Mouse (Mus musculus) midbrain, embryonic 14.5 days (tissue): Measurements from ENCODE around the gene Sorcs2. TPM values are rescaled to one million over a fixed set of nuclear protein-coding genes. Genes with fewer than 3 reads are reported as not detected.

Source experiments
- ATAC-seq: fragments of 200-750 bp; cut with Nextera tagmentation; 2 replicates; pipeline ENCODE4 v1.8.0; 2017; ENCODE audit warnings: moderate number of reproducible peaks, moderate library complexity; ENCODE audit not compliant: low FRiP score, low TSS enrichment
- DNase-seq: peaks from one replicate; pipeline ENCODE4 v3.0.0-alpha.2; 2015
- H3K27ac ChIP-seq: fragments of 300-500 bp; sonication (generic); replicated peaks from 2 replicates; pipeline ENCODE4 v1.5.1; 2014; ENCODE audit warnings: mild to moderate bottlenecking, low read depth, low read length, moderate library complexity
- H3K27me3 ChIP-seq: fragments of 300-500 bp; sonication (generic); 2 replicates; pipeline ENCODE4 v1.6.1; 2014; ENCODE audit warnings: low read length, control low read depth, mixed read lengths; ENCODE audit not compliant: control insufficient read depth, insufficient read depth
- H3K36me3 ChIP-seq: fragments of 300-500 bp; sonication (generic); 2 replicates; pipeline ENCODE4 v1.6.1; 2014; ENCODE audit warnings: low read length, control low read depth; ENCODE audit not compliant: control insufficient read depth, insufficient read depth
- H3K4me1 ChIP-seq: fragments of 300-500 bp; sonication (generic); 2 replicates; pipeline ENCODE4 v1.6.1; 2014; ENCODE audit warnings: mild to moderate bottlenecking, antibody characterized with exemption, low read length, control low read depth; ENCODE audit not compliant: control insufficient read depth, insufficient read depth
- H3K4me2 ChIP-seq: fragments of 300-500 bp; sonication (generic); 2 replicates; pipeline ENCODE4 v1.6.1; 2014; ENCODE audit warnings: mild to moderate bottlenecking, low read length, moderate library complexity
- H3K4me3 ChIP-seq: fragments of 300-500 bp; sonication (generic); replicated peaks from 2 replicates; pipeline ENCODE4 v1.5.1; 2014; ENCODE audit warnings: low read depth, low read length
- H3K9ac ChIP-seq: fragments of 300-500 bp; sonication (generic); replicated peaks from 2 replicates; pipeline ENCODE4 v1.6.1; 2014; ENCODE audit warnings: mild to moderate bottlenecking, low read length, moderate library complexity
- H3K9me3 ChIP-seq: fragments of 300-500 bp; sonication (generic); 2 replicates; pipeline ENCODE4 v1.6.1; 2016; ENCODE audit warnings: low read length, control low read depth, mixed read lengths; ENCODE audit not compliant: control insufficient read depth
- WGBS: fragments of 180-500 bp; shearing (Covaris S2); extraction: QIAGEN DNeasy Blood & Tissue Kit; methylation state at CpG from one replicate; pipeline ENCODE4 v1.1.7; 2014; 5-methylcytosine and 5-hydroxymethylcytosine counted together
- polyA plus RNA-seq: library from polyadenylated mRNA; unstranded; fragments of >200 nt; fragmentation: Nextera tagmentation; extraction: Ambion mirVana; gene quantifications from 2 replicates; pipeline ENCODE4 v1.2.1, GENCODE M21; 2014

The Sorcs2 gene
- polyA plus RNA-seq = 14.5 and 15.1 TPM in 2 replicates

DNA sequence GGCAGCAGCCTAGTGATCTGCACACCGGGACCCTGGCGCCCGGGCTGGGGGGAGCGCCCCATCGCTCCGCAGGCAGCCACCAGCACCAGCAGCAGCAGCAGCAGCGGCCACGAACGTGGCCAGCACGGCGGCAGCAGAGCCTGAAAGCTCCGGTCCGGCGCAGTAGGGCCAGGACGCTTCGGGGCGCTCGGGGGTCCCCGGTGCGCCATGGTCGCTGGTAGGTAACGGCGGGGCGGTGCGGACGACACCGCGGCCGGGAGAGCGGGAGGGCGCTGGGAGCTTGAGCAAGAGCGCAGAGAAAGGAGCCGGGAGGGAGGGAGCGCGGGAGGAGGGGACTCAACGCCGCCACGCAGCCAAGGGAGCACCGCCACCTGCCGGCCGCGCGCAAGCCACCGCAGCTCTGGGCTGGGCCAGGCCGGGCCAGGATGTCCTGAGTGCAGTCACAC is at the start of gene Sorcs2:
Sorcs2 (minus strand) TSS at position 303 of the 446 bp plus-strand sequence.
- Histone ChIP-seq H3K27ac (peak within 1 kb of the TSS; percentile 70), H3K27me3 (no peaks in the 10 kb centered on the region), H3K9ac (peak within 1 kb of the TSS; percentile 91), H3K36me3 (no peaks in the 10 kb centered on the region), H3K4me2 (peak within 1 kb of the TSS; percentile 88), H3K9me3 (no peaks in the 10 kb centered on the region), H3K4me1 (peaks cover 28% of the 10 kb centered on the region), H3K4me3 (peak within 1 kb of the TSS; percentile 79)
- DNase-seq = peak; percentile 95
- under 1% methylated on average over 45 of the region's 45 CpGs for WGBS
- peak; percentile 86 for ATAC-seq

DNA sequence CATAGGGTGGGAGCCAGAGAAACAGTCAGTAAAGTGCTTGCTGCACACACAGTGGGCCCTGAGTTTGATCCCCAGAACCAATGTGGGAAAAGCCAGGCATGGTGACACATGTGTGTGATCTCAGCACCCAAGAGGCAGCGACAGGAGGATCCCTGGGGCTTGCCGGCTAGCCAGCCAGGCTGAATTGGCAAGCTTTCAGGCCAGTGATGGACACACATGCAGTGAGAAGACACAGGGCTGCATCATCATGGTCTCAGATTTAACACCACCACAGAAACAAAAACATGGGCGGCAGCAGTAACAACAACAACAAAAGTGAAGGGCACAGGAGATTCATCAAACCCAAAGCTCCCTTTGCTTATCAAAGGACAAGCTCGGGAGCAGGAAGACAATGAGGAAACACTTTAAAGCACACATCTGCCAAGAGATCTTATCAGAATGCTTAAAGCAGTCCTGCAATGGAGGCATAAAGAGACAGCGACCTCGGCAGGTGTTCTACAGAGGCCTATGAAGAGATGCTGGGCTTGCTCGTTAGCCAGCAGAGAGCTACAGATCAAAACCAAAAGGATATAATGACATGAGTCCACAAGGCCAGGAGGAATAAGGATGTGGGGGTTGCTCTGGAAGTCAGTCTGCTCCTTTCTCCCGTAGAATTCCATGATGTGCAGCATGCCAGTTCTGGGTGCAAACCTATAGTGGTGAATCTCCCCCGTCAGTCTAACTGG is 48.4 kb upstream of the Sorcs2 start:
- Histone ChIP-seq H3K4me3 (no peak overlapping the region), H3K4me1 (0 out of 2 replicates have a peak, but pooled peaks cover 5% of the 10 kb centered on the region), H3K27me3 (no peaks in the 10 kb centered on the region), H3K9me3 (no peaks in the 10 kb centered on the region), H3K4me2 (no peak overlapping the region), H3K9ac (no peak overlapping the region), H3K27ac (peak overlapping the region; percentile 37; the same call in 1 of the 2 replicates), H3K36me3 (no peaks in the 10 kb centered on the region)
- DNase-seq = peak; percentile 23
- no peak for ATAC-seq
- WGBS = 42% methylated on average over 9 of the region's 9 CpGs

DNA sequence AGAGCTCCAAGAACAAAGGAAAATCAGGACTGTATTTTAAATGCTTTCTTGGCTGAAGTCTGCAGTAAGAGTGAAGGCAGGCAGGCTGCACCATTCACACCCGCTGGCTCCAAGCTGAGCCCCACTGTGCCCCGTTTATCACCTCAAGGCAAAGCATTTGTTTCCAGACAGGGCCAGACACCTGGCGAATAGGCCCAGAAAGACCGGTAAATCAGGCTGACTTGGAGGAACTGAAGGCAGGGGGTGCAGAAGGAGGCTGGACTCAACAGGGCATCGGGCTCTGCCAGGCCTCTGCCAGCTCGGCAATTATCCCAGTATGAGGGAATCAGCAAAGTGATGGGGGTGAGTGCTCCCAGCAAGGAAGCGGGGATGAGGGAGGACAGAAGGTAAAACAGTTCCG is 47.1 kb upstream of the Sorcs2 start:
- H3K9me3 ChIP-seq = no peaks in the 10 kb centered on the region
- no peaks in the 10 kb centered on the region for H3K36me3 ChIP-seq
- H3K4me3 ChIP-seq = no peak overlapping the region
- H3K4me1 ChIP-seq = 0 out of 2 replicates have a peak, but pooled peaks cover 5% of the 10 kb centered on the region
- no peak overlapping the region for H3K27ac ChIP-seq
- ATAC-seq (no peak), DNase-seq (no peak)
- H3K9ac ChIP-seq = no peak overlapping the region
- WGBS = 42% methylated on average over 8 of the region's 8 CpGs
- no peaks in the 10 kb centered on the region for H3K27me3 ChIP-seq
- H3K4me2 ChIP-seq = no peak overlapping the region

DNA sequence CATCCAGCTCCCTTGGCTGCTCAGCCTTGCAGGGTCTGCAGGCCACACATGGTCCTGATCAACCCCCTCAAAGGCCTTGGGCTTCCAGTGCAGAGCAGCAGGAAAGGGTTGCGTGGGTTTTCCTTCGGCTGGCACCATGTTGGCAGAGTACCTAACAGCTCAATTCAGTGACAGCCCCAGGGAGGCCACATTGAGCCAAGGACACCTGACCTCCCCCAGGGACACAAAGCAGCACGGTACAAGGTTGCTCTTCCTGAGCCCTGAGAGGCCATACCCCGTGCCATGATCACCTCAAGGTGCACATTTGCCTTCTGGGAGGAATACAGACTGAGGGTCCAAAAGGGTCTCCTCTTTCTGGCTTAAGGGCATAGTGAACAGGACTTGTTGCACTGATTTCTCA is 46.7 kb upstream of the Sorcs2 start:
- Histone ChIP-seq H3K4me3 (no peak overlapping the region), H3K4me2 (no peak overlapping the region), H3K9ac (no peak overlapping the region), H3K27ac (no peak overlapping the region), H3K36me3 (no peaks in the 10 kb centered on the region), H3K4me1 (0 out of 2 replicates have a peak, but pooled peaks cover 5% of the 10 kb centered on the region), H3K27me3 (no peaks in the 10 kb centered on the region), H3K9me3 (no peaks in the 10 kb centered on the region)
- DNase-seq (no peak), ATAC-seq (no peak)
- WGBS = 66% methylated on average over 4 of the region's 4 CpGs

DNA sequence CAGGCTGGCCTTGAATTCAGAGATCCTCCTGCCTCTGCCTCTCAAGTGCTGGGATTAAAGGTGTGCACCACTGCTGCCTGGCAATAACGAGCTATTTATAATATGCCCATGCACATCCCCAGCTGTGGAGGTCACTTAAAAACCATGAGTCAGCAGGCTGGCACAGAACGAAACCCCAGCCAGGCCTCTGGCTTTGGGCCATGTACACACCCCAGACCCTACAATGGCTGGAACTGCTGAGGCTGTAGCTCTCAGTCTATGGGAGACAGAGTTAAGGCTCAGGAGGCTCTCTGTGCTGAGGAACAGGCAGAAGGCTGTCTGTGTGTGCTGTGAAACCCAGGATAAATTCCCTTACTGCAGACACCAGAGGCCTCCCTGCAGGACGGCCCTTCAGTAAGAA is 42.8 kb upstream of the Sorcs2 start:
- 72% methylated on average over 3 of the region's 3 CpGs for WGBS
- H3K4me1 ChIP-seq = no peaks in the 10 kb centered on the region
- H3K36me3 ChIP-seq = no peaks in the 10 kb centered on the region
- DNase-seq (no peak), ATAC-seq (no peak)
- H3K9me3 ChIP-seq = no peaks in the 10 kb centered on the region
- no peak overlapping the region for H3K9ac ChIP-seq
- H3K27ac ChIP-seq = no peak overlapping the region
- H3K4me3 ChIP-seq = no peak overlapping the region
- no peak overlapping the region for H3K4me2 ChIP-seq
- no peaks in the 10 kb centered on the region for H3K27me3 ChIP-seq

DNA sequence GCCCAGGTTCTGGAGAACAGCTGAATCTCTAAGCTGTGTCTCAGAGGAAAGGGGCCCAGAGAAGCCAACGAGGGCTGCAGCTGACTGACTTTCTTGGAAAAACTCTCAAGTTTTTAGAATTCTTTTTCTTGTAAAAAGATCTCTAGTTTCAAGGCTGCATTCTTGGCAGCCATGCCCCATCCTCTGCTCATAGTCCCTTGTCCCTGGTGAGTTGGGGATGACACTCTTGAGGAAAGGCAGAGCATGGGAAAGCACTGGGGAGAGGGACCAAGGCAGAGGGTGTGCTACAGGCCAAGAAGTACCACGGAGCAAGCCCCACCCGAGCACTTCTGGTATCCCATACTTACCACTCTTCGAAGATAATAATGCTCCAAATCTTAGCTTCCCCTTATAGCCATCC is 38.9 kb upstream of the Sorcs2 start:
- Histone ChIP-seq H3K4me1 (peaks cover 10% of the 10 kb centered on the region), H3K27me3 (no peaks in the 10 kb centered on the region), H3K27ac (no peak overlapping the region), H3K9ac (no peak overlapping the region), H3K4me2 (no peak overlapping the region), H3K4me3 (no peak overlapping the region), H3K36me3 (no peaks in the 10 kb centered on the region), H3K9me3 (no peaks in the 10 kb centered on the region)
- ATAC-seq = no peak
- 81% methylated on average over 4 of the region's 4 CpGs for WGBS
- DNase-seq = no peak

DNA sequence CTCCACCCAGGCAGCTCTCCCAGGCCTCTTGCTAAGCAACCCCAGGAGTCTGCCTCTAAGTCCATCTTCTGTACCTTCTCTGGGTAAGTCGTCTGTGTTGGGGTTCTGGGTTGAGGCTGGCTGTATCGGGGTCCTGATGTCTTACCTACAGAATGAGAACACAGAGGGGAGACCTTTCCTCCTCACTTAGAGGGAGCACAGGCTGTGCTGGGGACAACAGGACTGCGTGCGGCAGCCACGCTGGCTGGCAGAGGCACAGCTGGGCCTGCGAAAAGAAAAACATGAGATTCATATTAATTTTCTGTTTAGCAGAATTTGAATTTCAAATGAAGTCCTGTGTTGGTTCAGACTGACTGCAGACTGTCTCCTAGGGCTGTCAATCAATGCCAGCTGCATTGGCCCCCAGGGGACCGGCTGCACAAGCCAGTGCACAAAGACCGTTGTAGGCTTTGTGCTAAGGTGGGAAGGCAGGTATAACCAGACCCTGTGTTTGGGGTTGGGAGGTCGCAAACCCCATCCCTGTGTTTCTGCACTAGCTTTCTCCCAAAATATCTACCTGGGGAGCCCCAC is 36.5 kb upstream of the Sorcs2 start:
- no peaks in the 10 kb centered on the region for H3K27me3 ChIP-seq
- no peaks in the 10 kb centered on the region for H3K9me3 ChIP-seq
- ATAC-seq (peak; percentile 77; the same call in 1 of the 2 replicates), DNase-seq (peak; percentile 67)
- 0 out of 2 replicates have a peak overlapping the region, but pooled peaks have one; percentile 13 for H3K4me2 ChIP-seq
- no peak overlapping the region for H3K9ac ChIP-seq
- no peaks in the 10 kb centered on the region for H3K36me3 ChIP-seq
- peaks cover 10% of the 10 kb centered on the region for H3K4me1 ChIP-seq
- H3K27ac ChIP-seq = peak overlapping the region; percentile 82
- no peak overlapping the region for H3K4me3 ChIP-seq
- WGBS = 31% methylated on average over 9 of the region's 9 CpGs

DNA sequence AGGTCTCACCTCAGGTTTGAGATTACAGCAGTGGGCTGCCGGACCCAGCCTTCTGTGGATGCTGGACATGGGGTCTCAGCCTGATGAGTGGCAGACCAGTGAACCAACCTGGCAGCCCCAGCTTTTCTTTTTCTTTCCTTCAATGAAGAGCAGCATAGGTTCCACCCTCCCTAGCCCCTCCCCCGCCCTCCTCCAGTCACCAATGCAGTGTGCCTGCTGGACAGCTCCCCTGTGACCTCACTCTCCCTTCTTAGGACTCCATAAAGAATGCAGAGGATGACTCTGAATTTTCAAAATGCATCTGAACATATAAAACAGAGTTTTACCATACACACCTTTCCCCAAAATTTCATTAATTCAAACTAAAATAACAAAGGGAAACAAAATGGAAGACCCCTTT is 33.8 kb upstream of the Sorcs2 start:
- Histone ChIP-seq H3K4me2 (no peak overlapping the region), H3K27ac (no peak overlapping the region), H3K9me3 (no peaks in the 10 kb centered on the region), H3K36me3 (no peaks in the 10 kb centered on the region), H3K9ac (no peak overlapping the region), H3K4me3 (no peak overlapping the region), H3K27me3 (no peaks in the 10 kb centered on the region), H3K4me1 (peaks cover 10% of the 10 kb centered on the region)
- 47% methylated on average over 2 of the region's 2 CpGs for WGBS
- DNase-seq (no peak), ATAC-seq (no peak)

DNA sequence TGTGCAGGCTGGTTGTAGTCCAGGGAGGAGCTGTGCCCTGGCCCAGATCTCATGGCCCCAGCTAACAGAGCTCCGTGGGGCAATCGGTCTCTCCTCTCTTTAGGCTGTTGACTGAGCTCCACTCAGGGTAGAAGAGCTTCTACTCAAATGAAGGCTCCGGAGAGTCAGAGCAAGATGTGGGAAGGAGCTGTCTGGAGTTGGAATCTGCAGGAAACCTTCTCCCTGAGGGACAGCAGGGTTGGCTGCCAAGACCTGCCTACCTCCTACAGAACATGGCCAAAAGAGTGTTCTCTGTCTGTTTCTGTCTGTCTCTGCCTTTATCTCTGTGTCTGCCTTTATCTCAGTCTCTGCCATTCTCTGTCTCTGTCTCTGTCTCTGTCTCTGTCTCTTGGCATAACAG is 31.6 kb upstream of the Sorcs2 start:
- no peak overlapping the region for H3K27ac ChIP-seq
- DNase-seq (no peak), ATAC-seq (no peak)
- no peaks in the 10 kb centered on the region for H3K9me3 ChIP-seq
- 93% methylated on average over 3 of the region's 3 CpGs for WGBS
- H3K4me1 ChIP-seq = peaks cover 5% of the 10 kb centered on the region
- H3K27me3 ChIP-seq = no peaks in the 10 kb centered on the region
- no peak overlapping the region for H3K9ac ChIP-seq
- H3K4me2 ChIP-seq = no peak overlapping the region
- H3K4me3 ChIP-seq = no peak overlapping the region
- no peaks in the 10 kb centered on the region for H3K36me3 ChIP-seq
